Mouse (Mus musculus) brain, embryonic 18.5 days (tissue): ENCODE results near the gene Fars2.
A peak's percentile ranks its signal among the peaks of the same experiment; 100 is the strongest.

Experiments
- DNase-seq: peaks from one replicate; pipeline ENCODE4 v3.0.0-alpha.2; 2012; ENCODE audit warnings: low read depth, low spot score

Gene Fars2

DNA sequence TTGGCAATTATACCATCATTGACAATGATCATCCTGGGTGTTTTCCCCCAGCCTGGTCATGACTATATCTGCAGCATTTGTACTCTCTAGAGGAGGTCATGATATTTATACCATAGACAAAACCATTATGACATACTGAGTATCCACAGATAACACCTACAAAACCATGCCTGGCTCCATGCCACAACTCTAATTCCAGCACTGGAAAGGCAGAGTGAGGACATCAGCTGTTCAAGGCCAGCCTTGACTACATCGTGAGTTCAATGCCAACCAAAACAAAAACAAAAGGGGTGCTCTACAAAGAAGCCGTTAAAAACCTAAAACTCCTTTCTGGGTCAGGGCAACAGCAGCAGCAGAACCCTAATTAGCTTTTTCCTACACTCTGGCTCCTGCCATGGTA is 392.9 kb downstream of the Fars2 start:
- no peak for DNase-seq

DNA sequence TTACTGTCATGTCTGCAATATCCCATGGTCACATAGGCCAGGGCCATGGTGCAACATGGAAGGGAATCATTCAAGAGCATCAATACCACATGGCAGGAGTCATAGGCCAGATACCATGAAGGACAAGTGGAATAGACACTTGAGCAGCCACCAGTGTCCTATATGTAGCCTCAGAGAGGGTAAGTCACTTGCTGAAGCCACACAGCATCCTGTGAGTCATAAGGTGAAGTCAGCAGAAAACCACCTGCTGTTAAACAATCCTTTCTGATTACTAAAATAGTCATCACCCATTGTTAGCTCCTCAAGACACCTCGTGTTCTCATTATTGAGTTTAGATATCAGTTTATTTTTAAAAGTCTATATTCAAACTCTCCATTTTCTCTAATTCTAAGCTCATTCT is 395.9 kb downstream of the Fars2 start:
- DNase-seq, result no peak

- no peak for DNase-seq
Measured at GRCm38 (mm10) chr13:36518144-36518571, 400.9 kb downstream of the Fars2 start.

GRCm38 (mm10) chr13:36527761-36528160 is 410.5 kb downstream of the Fars2 start:
- DNase-seq, result no peak

- DNase-seq, result no peak
Measured at GRCm38 (mm10) chr13:36528223-36528895, 411.1 kb downstream of the Fars2 start.

DNA sequence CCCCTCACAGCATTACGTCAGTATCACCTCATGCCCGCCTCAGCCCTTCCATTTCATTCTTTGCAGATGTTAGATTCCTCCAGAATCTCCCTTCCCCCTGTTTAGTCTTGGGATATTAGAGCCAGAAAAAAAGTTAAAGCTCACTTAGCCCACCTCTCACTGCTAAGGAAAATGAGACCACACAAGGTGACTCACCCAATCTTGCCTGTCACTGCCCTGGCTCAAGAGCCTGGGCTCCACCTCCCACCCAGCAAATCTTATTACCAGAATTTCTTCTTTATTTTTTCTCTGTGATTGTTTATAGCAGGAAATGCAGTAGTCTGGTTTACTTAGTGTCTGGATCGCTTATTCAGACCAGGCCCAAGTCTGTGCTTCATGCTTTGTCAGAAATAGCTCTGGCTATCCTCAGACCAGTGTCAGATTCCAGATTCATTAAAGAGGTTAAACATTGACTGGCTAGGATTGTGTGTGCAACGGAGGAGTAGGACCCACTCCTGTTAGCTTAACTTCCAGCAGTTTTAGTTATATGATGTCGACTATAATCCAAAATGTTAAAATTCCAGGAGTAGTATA is 412.3 kb downstream of the Fars2 start:
- no peak for DNase-seq

GRCm38 (mm10) chr13:36530852-36531251 is 413.6 kb downstream of the Fars2 start:
- DNase-seq, result no peak

- DNase-seq, result no peak
Measured at GRCm38 (mm10) chr13:36531893-36532292, 414.7 kb downstream of the Fars2 start.

DNA sequence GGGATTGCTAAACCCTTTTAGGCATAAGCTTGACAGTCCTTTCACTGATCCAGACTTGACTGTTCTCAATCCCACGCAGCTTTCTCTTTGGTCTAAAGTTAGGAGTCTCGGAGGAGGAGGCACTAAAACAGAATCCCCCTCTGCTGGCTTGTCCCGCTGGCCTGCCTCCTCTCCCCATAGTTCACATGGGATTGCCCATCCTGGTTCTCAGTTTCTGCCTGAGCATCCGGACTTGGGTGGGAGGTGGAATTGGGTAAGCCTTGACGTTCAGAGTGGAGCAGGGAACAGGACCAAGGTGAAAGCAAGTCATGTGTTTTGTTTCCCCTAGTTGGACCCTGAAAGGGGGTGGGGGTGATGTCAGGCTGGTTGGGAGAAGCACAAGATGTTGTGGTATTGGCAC is 415.9 kb downstream of the Fars2 start:
- no peak for DNase-seq

DNA sequence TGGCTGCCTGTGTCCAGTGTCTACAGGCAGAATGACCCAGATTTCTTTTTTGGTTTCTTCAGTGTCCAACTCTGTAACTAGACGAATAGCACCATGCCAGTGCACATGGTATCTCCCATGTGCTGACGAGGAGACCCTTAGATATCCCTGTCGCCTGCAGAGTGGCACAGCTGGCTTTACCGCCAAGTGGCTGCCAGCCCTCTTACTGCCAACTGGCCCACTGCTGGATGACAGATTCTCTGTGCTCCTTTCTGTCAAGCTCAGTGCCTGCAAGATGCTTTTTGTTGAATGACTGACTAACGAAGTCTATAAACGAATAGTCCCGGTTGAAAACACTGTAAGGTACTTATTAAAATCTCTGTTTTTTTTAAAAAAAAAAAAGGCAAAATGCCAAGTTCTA is 416.3 kb downstream of the Fars2 start:
- no peak for DNase-seq

- DNase-seq, result no peak
Measured at GRCm38 (mm10) chr13:36533966-36534540, 416.8 kb downstream of the Fars2 start.

DNA sequence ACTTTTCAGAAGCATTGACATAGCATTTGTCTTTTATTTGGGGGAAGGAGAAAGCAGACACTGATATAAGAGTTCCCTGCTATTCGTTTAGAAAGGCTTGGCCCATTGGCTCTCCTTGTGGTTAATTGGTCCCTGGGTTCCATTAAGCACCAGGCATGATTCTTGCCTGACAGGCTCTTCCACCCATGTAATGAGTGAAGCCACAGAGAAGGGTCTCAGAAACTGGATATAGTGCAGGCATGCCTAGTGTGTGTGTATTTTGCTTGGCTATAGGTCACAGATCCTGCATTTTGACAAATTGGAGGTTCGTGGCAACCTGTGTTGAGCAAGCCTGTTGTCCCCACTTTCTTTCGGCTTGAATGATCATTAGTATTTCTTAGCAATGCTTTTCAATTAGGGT is 420.4 kb downstream of the Fars2 start:
- no peak for DNase-seq

DNA sequence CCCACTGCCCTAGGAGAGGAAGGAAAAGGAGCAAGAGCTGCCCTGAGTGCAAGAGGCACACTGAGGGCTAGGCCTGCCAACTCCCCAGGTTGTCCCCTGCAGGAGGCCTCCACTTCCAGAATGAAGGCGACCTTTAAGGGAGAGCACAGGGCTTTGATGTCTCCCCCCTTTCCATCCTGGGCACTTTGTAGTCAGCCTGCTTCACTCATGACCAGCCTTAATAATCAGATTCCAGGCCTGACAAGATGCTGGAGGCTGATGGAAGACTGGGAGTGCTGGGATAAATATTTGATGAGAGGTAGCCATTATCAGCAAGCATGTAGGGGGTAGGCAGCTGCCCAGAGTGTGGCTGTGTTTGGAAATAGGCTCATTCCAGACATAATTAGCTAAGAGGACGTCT is 421.2 kb downstream of the Fars2 start:
- no peak for DNase-seq

DNA sequence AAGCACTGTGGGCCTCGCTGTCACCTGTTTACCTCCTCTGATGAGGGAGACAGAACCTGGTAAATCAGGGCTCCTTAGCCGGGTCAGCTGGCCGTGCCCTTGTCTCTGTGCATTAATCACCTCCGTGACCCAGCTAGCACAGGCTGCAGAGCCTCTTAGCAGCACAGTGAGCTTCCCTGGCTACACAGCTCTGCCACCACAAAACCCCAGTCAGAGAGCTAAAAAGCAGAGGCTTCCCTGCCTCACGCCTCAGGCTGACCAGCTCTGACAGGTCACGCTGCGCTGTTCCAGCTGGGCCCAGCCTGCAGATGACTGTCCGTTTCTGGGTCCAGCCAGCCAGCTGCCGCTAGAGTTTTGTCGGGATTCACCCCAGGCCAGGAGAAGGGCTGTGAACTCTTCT is 423.0 kb downstream of the Fars2 start:
- no peak for DNase-seq

DNA sequence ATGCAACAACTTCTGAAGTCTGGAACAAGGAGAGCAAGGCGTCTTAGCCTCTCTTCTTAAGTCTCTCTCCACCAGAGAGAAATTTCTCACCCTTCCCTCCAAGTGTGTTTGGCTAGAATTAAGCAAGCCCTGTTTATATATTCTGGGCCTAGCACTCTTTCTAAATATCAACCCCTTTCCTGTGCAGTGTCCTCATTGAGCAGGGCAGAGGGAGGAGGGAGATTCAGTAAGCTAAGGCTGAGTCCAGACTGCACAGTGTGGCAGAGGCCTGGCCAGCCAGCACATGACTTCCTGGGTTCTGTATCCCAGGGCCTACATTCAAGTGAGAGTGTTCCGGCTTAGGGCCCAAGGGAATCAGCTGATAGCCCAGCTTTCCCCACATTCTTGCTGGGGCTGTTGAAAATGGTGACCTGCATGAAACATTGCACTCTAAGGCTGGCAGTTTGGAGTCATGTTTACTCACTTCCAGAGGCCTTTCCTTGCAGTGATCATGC is 424.1 kb downstream of the Fars2 start:
- no peak for DNase-seq

GRCm38 (mm10) chr13:36550694-36551093 is 433.5 kb downstream of the Fars2 start:
- DNase-seq, result no peak

GRCm38 (mm10) chr13:36552522-36553246 is 435.5 kb downstream of the Fars2 start:
- DNase-seq, result no peak

- DNase-seq, result no peak
Measured at GRCm38 (mm10) chr13:36553247-36553642, 436.0 kb downstream of the Fars2 start.

GRCm38 (mm10) chr13:36554743-36555142 is 437.5 kb downstream of the Fars2 start:
- DNase-seq, result no peak

DNA sequence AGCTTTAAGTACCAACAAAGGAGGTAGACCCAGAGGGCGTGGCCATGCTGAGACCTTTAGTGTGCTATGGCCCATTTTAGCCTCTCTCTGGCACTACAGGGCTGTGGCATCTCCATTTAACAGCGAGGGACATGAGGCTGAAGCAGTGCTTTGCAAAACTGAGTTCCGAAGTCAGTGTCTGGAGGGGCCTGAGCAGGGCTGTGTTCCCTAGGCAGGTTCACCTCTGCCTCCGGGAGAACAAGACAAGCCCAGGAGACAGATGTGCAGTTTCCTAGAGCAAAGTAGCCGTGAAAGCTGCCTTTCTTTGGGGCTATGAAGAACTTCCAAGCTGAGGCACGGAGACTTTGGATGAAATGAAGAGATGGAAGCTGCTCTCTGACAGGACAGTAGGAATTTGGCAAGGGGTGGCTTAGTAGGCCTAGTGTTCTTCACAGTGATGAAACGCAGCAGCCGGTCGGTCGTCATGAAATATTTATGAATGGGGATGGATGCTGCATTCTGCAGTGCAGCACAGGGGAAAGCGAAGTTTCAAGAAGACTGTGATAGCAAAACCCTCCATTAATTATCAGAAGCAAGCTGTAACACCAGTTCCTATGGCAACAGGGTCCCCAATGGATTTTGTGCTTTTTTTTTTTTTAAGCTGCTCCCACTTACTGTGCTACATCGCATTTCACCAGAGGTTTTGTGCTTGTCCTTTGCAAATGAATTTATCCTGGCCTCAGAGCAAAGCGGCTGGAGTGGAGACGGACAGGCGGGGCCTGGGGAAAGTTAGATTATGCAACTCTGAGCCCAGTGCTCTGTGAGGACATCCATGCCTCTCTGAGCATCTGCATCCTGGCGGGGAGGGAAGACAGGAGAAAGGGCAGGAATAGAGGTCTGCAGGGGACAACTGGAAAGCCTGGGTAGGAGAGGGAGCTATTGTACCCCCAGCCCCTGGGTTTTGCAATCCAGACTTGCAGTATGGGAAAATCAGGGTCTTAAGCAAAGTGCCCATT is 445.5 kb downstream of the Fars2 start:
- peak; percentile 46 for DNase-seq

DNA sequence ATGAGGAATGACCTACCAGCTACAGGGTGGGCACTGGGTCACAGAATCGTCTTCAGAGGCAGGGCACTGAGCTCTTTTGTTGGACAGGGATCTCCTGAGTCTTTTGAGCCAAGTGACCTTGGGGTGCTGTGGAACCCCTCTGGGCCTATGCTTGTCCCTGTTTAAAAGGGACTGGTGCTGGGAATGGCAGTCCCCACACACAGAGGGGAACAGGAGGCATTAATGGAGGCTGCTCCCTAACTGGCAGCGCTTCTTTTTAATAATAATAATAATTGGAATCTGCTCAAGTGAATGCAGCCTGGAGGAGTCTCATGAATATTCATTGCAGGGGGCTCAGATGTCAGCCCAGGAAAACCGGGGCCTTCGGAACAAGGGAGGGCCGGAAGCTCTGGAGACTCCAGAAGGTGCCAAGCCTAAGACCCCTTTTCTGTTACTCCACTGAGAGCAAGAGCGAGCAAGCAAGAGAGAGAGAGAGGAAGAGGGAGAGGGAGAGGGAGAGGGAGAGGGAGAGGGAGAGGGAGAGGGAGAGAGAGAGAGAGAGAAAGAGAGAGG is 447.6 kb downstream of the Fars2 start:
- DNase-seq, result no peak
